Mouse (Mus musculus) liver, postnatal 0 days (tissue): ENCODE data around the gene H6pd. TPM values are rescaled to one million over a fixed set of nuclear protein-coding genes. Genes with fewer than 3 reads are reported as not detected.

Experiments
- ATAC-seq: fragments of 200-750 bp; cut with Nextera tagmentation; 2 replicates; pipeline ENCODE4 v1.8.0; 2017; ENCODE audit warnings: mild to moderate bottlenecking, moderate library complexity
- DNase-seq: peaks from one replicate; pipeline ENCODE4 v3.0.0-alpha.2; 2016
- H3K27ac ChIP-seq: fragments of 300-500 bp; sonication (generic); 2 replicates; pipeline ENCODE4 v1.5.1; 2014; ENCODE audit warnings: antibody characterized with exemption, moderate library complexity, mild to moderate bottlenecking, low read depth
- H3K27me3 ChIP-seq: fragments of 300-500 bp; sonication (generic); 2 replicates; pipeline ENCODE4 v1.6.1; 2014; ENCODE audit warnings: low read length, control low read depth, mixed read lengths; ENCODE audit not compliant: insufficient read depth
- H3K36me3 ChIP-seq: fragments of 300-500 bp; sonication (generic); replicated peaks from 2 replicates; pipeline ENCODE4 v1.6.1; 2014; ENCODE audit warnings: mild to moderate bottlenecking, control low read depth, low read length, moderate library complexity, mixed read lengths; ENCODE audit not compliant: insufficient read depth
- H3K4me1 ChIP-seq: fragments of 300-500 bp; sonication (generic); 2 replicates; pipeline ENCODE4 v1.6.1; 2014; ENCODE audit warnings: antibody characterized with exemption, mild to moderate bottlenecking, control low read depth; ENCODE audit not compliant: insufficient read depth
- H3K4me2 ChIP-seq: fragments of 300-500 bp; sonication (generic); 2 replicates; pipeline ENCODE4 v1.6.1; 2014; ENCODE audit warnings: low read depth, mild to moderate bottlenecking, low read length, moderate library complexity, mixed read lengths
- H3K4me3 ChIP-seq: fragments of 300-500 bp; sonication (generic); 2 replicates; pipeline ENCODE4 v1.5.1; 2014; ENCODE audit warnings: low read depth, low read length
- H3K9ac ChIP-seq: fragments of 300-500 bp; sonication (generic); replicated peaks from 2 replicates; pipeline ENCODE4 v1.6.1; 2014; ENCODE audit warnings: mild to moderate bottlenecking, moderate library complexity
- H3K9me3 ChIP-seq: fragments of 300-500 bp; sonication (generic); 2 replicates; pipeline ENCODE4 v1.6.1; 2016; ENCODE audit warnings: mild to moderate bottlenecking, control low read depth, low read length, mixed read lengths
- CTCF ChIP-seq: sonication (generic); IDR thresholded peaks from 2 replicates; pipeline ENCODE4 v1.5.1; 2016; ENCODE audit warnings: antibody characterized with exemption, low read depth
- EP300 ChIP-seq: IDR thresholded peaks from 2 replicates; pipeline ENCODE4 v1.6.1; 2016; ENCODE audit warnings: antibody characterized with exemption, low read depth, mild to moderate bottlenecking
- WGBS: fragments of 180-500 bp; shearing (Covaris S2); extraction: QIAGEN DNeasy Blood & Tissue Kit; methylation state at CpG from one replicate; pipeline ENCODE4 v1.1.7; 2014; ENCODE audit not compliant: insufficient replicate concordance; 5-methylcytosine and 5-hydroxymethylcytosine counted together
- polyA plus RNA-seq: library from polyadenylated mRNA; unstranded; fragments of >200 nt; fragmentation: Nextera tagmentation; extraction: Ambion mirVana; gene quantifications from 2 replicates; pipeline ENCODE4 v1.2.1, GENCODE M21; 2015

H6pd gene
- polyA plus RNA-seq, 1 experiment from 2014 or later = 36.5 TPM

- Histone ChIP-seq H3K27ac (peak overlapping the region; percentile 97), H3K27me3 (no peaks in the 10 kb centered on the region), H3K9ac (peak overlapping the region; percentile 73), H3K9me3 (no peaks in the 10 kb centered on the region), H3K4me3 (peak overlapping the region; percentile 44), H3K4me1 (peaks cover 40% of the 10 kb centered on the region), H3K36me3 (peaks cover 10% of the 10 kb centered on the region), H3K4me2 (peak overlapping the region; percentile 73)
- peak; percentile 45 for TF ChIP-seq EP300
- no peak for TF ChIP-seq CTCF
- ATAC-seq (peak; percentile 7; the same call in 1 of the 2 replicates), DNase-seq (no peak)
- WGBS = 34% methylated on average over 7 of the region's 7 CpGs
Observed at GRCm38 (mm10) chr4:150003021-150003580, 5.7 kb downstream of the H6pd start.

- 18% methylated on average over 12 of the region's 12 CpGs for WGBS
- ATAC-seq (peak; percentile 36), DNase-seq (peak; percentile 43)
- H3K9me3 ChIP-seq = no peaks in the 10 kb centered on the region
- H3K4me3 ChIP-seq = peak overlapping the region; percentile 44
- peak overlapping the region; percentile 97 for H3K27ac ChIP-seq
- peak overlapping the region; percentile 73 for H3K4me2 ChIP-seq
- H3K4me1 ChIP-seq = peaks cover 43% of the 10 kb centered on the region
- H3K27me3 ChIP-seq = no peaks in the 10 kb centered on the region
- TF ChIP-seq EP300 (no peak), CTCF (no peak)
- H3K9ac ChIP-seq = peak overlapping the region; percentile 73
- H3K36me3 ChIP-seq = peaks cover 11% of the 10 kb centered on the region
Observed at GRCm38 (mm10) chr4:150002021-150002528, 6.7 kb downstream of the H6pd start.

GRCm38 (mm10) chr4:150001221-150001860 is 7.5 kb downstream of the H6pd start:
- TF ChIP-seq EP300 (no peak), CTCF (no peak)
- no peaks in the 10 kb centered on the region for H3K27me3 ChIP-seq
- H3K9me3 ChIP-seq = no peaks in the 10 kb centered on the region
- peak overlapping the region; percentile 73 for H3K4me2 ChIP-seq
- DNase-seq (peak; percentile 45), ATAC-seq (no peak)
- peaks cover 44% of the 10 kb centered on the region for H3K4me1 ChIP-seq
- peak overlapping the region; percentile 97 for H3K27ac ChIP-seq
- 20% methylated on average over 10 of the region's 10 CpGs for WGBS
- peaks cover 11% of the 10 kb centered on the region for H3K36me3 ChIP-seq
- peak overlapping the region; percentile 73 for H3K9ac ChIP-seq
- H3K4me3 ChIP-seq = peak overlapping the region; percentile 44

- Histone ChIP-seq H3K36me3 (peaks cover 17% of the 10 kb centered on the region), H3K9me3 (no peaks in the 10 kb centered on the region), H3K4me1 (peaks cover 48% of the 10 kb centered on the region), H3K27me3 (no peaks in the 10 kb centered on the region), H3K4me3 (peak overlapping the region; percentile 44), H3K9ac (peak overlapping the region; percentile 46; the same call in 1 of the 2 replicates), H3K27ac (peak overlapping the region; percentile 97), H3K4me2 (peak overlapping the region; percentile 73)
- TF ChIP-seq CTCF = no peak
- TF ChIP-seq EP300 = no peak
- 67% methylated on average over 15 of the region's 15 CpGs for WGBS
- ATAC-seq (peak; percentile 37), DNase-seq (no peak)
Observed at GRCm38 (mm10) chr4:149999931-150000555, 8.8 kb downstream of the H6pd start.

GRCm38 (mm10) chr4:149999510-149999900 is 9.3 kb downstream of the H6pd start:
- no peak for DNase-seq
- peaks cover 21% of the 10 kb centered on the region for H3K36me3 ChIP-seq
- TF ChIP-seq CTCF = no peak
- no peak for TF ChIP-seq EP300
- WGBS = 71% methylated on average over 9 of the region's 9 CpGs
- peak overlapping the region; percentile 97 for H3K27ac ChIP-seq
- H3K9me3 ChIP-seq = no peaks in the 10 kb centered on the region
- no peak; the same call in 1 of the 2 replicates for ATAC-seq
- peak overlapping the region; percentile 46; the same call in 1 of the 2 replicates for H3K9ac ChIP-seq
- peaks cover 48% of the 10 kb centered on the region for H3K4me1 ChIP-seq
- H3K27me3 ChIP-seq = no peaks in the 10 kb centered on the region
- H3K4me3 ChIP-seq = 0 out of 2 replicates have a peak overlapping the region, but pooled peaks have one; percentile 44
- H3K4me2 ChIP-seq = peak overlapping the region; percentile 73
